Mouse (Mus musculus) forebrain, embryonic 10.5 days (tissue): ENCODE data around the gene Tgoln1. TPM values are rescaled to one million over a fixed set of nuclear protein-coding genes. Genes with fewer than 3 reads are reported as not detected.

Experiments used
- DNase-seq: peaks from one replicate; pipeline ENCODE4 v3.0.0-alpha.2; 2017; ENCODE audit warnings: low spot score; ENCODE audit errors: extremely low spot score
- H3K27ac ChIP-seq: fragments of 300-500 bp; sonication (generic); 2 replicates; pipeline ENCODE4 v1.5.1; 2016; ENCODE audit warnings: mild to moderate bottlenecking
- H3K27me3 ChIP-seq: fragments of 300-500 bp; sonication (generic); 2 replicates; pipeline ENCODE4 v1.6.1; 2016; ENCODE audit warnings: mild to moderate bottlenecking; ENCODE audit not compliant: poor library complexity, severe bottlenecking
- H3K36me3 ChIP-seq: fragments of 300-500 bp; sonication (generic); replicated peaks from 2 replicates; pipeline ENCODE4 v1.6.1; 2016; ENCODE audit warnings: mild to moderate bottlenecking, moderate library complexity
- H3K4me1 ChIP-seq: fragments of 300-500 bp; sonication (generic); 2 replicates; pipeline ENCODE4 v1.6.1; 2016
- H3K4me3 ChIP-seq: fragments of 300-500 bp; sonication (generic); 2 replicates; pipeline ENCODE4 v1.5.1; 2016; ENCODE audit warnings: mild to moderate bottlenecking, moderate library complexity
- H3K9me3 ChIP-seq: fragments of 300-500 bp; sonication (generic); 2 replicates; pipeline ENCODE4 v1.6.1; 2016; ENCODE audit warnings: mild to moderate bottlenecking, moderate library complexity
- WGBS: fragments of 180-500 bp; shearing (Covaris S2); methylation state at CpG from one replicate; pipeline ENCODE4 v1.1.7; 2016; 5-methylcytosine and 5-hydroxymethylcytosine counted together
- polyA plus RNA-seq: library from polyadenylated mRNA; unstranded; fragments of >200 nt; fragmentation: Nextera tagmentation; extraction: Ambion mirVana; gene quantifications from 2 replicates; pipeline ENCODE4 v1.2.1, GENCODE M21; 2016

Tgoln1 gene
- 28.6 and 28.7 TPM in 2 replicates for polyA plus RNA-seq

DNA sequence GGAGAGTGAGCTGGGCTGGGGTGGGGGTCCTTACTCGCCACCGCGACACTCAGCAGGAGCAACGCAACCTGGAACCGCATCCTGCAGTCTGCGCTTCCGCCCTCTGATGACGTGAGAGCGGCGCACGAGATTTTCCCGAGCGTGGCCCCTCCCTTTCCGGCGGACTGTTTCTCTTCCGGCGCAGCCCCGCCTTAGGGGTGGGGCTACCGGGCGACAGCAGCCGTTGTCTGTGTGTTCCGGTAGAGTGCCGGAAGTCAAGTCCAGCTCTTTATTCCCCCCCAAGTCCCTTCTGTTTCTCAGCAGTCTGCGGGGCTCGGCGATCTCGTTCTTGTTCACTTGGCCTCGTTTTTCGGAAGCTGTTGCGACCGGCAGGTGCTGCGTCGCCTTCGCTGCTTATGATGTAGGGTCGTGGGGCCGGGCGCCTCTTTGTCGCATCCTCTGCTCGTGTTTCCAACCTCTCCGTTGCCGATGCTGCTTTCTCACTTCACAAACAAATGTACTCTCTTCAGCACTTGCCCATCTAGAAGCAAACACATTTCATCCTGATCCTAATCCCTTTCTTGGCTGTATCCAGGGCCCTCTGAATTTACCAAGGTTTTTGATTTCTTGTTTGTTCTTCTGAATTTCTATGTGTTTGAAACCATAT is at the start of gene Tgoln1:
Gene Tgoln1, minus strand, starts transcription at position 358 of the 646 bp plus-strand sequence.
- Histone ChIP-seq H3K27me3 (no peaks in the 10 kb centered on the region), H3K4me3 (peak within 1 kb of the TSS; percentile 85), H3K4me1 (peaks cover 30% of the 10 kb centered on the region), H3K27ac (peak within 1 kb of the TSS; percentile 91), H3K9me3 (no peaks in the 10 kb centered on the region), H3K36me3 (peaks cover 21% of the 10 kb centered on the region)
- under 1% methylated on average over 41 of the region's 41 CpGs for WGBS
- DNase-seq: peak; percentile 93

DNA sequence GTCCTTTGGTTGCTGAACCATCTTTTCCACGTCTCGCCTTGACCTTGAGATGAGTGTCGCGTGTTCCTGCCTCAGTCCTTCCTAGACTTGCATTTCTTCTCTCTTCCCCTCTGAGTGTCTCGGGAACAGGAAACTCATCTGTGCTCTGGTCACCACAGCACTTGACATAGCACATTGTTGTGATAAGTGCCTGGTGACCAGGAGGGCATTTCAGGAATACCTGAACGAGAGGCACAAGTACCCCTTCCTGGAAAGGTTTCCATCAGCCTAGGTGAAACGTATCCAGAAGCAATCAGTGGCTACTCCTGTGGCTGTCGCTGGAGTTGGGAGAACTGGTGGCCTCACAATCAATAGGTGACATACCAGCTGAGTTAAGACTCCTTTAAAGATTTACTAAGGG is 47.5 kb upstream of the Tgoln1 start:
- no peak for DNase-seq
- no peak overlapping the region for H3K27ac ChIP-seq
- H3K36me3 ChIP-seq: 0 out of 2 replicates have a peak, but pooled peaks cover 4% of the 10 kb centered on the region
- H3K4me3 ChIP-seq: no peak overlapping the region
- 79% methylated on average over 8 of the region's 8 CpGs for WGBS
- no peaks in the 10 kb centered on the region for H3K27me3 ChIP-seq
- H3K9me3 ChIP-seq: no peaks in the 10 kb centered on the region
- peaks cover 55% of the 10 kb centered on the region for H3K4me1 ChIP-seq

DNA sequence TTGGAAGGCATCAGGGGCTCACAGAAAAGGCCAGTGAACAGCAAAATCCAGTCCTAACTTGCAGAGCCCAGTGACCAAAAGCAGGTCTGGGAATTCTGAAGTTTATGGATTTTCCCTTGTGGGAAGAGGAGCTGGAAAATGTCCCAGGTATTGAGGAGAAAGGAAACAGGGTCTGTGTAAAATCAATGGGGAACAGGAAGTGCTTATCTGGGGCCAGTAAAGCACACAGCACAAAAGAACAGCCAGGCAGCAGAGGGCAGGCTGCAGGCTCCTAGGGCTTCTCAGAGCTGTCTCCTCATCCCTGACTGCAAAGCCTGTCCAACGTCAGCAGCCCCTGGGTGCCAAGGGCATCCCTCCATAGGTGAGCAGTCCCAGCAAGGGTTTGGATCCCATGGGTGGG is 46.2 kb upstream of the Tgoln1 start:
- Histone ChIP-seq H3K4me3 (no peak overlapping the region), H3K27ac (0 out of 2 replicates have a peak overlapping the region, but pooled peaks have one; percentile 32)
- WGBS: 27% methylated on average over 1 of the region's 1 CpGs

DNA sequence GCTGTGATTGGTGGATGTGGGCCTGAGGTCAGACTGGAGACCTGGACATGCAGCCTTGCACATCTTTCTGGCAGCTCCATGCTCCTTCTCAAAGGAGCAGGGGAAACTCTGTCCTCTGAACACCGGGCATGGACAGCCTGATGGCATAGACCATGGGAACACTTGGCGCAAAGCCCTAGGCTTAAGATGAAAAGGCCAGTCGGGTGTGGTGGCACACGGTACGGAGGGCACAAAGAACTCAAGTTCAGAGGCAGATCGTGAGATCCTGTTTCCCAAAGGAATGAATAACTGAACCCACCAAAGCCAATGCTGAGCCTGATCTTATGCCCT is 43.6 kb upstream of the Tgoln1 start:
- no peak overlapping the region for H3K4me3 ChIP-seq
- peak overlapping the region; percentile 22; the same call in 1 of the 2 replicates for H3K27ac ChIP-seq
- H3K36me3 ChIP-seq: no peaks in the 10 kb centered on the region
- no peak for DNase-seq
- no peaks in the 10 kb centered on the region for H3K9me3 ChIP-seq
- peaks cover 56% of the 10 kb centered on the region for H3K4me1 ChIP-seq
- no peaks in the 10 kb centered on the region for H3K27me3 ChIP-seq
- 90% methylated on average over 6 of the region's 6 CpGs for WGBS

More for the DNA sequence above, 46.2 kb upstream of the Tgoln1 start:
- 0 out of 2 replicates have a peak, but pooled peaks cover 4% of the 10 kb centered on the region for H3K36me3 ChIP-seq
- H3K27me3 ChIP-seq: no peaks in the 10 kb centered on the region
- H3K9me3 ChIP-seq: no peaks in the 10 kb centered on the region
- H3K4me1 ChIP-seq: peaks cover 46% of the 10 kb centered on the region
- DNase-seq: no peak

DNA sequence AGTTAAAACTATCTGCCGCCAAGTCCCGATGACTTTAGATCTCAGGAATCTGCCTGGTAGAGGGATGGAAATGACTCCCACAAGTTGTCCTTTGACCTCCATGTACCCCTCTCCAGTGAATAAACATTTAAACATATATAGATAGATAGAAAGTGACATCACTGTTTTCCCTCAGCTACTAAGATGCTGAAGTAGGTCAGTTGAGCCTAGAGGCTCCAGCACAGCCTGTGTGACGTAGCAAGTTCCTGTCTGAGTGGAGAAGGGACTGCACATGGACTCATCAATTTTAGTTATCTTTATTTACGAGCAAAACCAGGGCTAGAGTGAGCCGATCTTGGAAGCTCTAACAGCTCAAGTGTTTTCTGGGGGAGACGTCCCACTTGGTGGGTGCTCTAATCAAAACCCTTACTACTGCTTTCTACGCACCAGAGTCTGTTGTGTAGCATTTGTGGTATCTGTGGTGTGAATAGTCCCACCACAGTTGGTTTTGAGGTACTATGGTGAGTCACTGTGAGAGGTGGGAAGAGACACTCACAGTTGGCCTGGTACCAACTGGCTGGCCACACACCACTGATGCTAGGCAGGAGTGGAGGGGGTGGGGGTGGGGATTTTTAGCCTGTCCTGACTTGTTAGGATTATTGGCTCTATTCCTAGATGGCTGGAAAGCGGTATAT is 43.1 kb upstream of the Tgoln1 start:
- DNase-seq: no peak
- whole genome bisulfite sequencing: 88% methylated on average over 8 of the region's 8 CpGs
- Histone ChIP-seq H3K27me3 (no peaks in the 10 kb centered on the region), H3K4me3 (no peak overlapping the region), H3K9me3 (no peaks in the 10 kb centered on the region), H3K36me3 (no peaks in the 10 kb centered on the region), H3K27ac (0 out of 2 replicates have a peak overlapping the region, but pooled peaks have one; percentile 22), H3K4me1 (peaks cover 61% of the 10 kb centered on the region)

DNA sequence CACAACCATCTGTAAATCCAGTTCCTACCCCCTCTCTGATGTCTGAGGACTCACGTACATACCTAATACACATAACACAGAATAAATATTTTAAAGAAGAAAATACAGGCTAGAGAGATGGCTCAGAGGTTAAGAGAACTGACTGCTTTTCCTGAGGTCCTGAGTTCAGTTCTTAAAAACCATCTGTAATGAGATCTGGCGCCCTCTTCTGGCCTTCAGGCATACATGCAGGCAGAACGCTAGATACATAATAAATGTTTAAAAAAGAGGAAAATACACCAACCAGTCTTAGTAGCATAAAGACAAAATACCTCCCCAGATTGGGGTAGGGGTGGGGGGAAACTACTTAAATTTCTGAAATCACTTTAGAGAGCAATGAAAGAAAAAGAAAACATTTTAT is 41.2 kb upstream of the Tgoln1 start:
- H3K9me3 ChIP-seq: no peaks in the 10 kb centered on the region
- DNase-seq: no peak
- H3K4me1 ChIP-seq: peaks cover 64% of the 10 kb centered on the region
- 58% methylated on average over 3 of the region's 3 CpGs for WGBS
- no peaks in the 10 kb centered on the region for H3K36me3 ChIP-seq
- H3K4me3 ChIP-seq: no peak overlapping the region
- H3K27me3 ChIP-seq: no peaks in the 10 kb centered on the region
- no peak overlapping the region for H3K27ac ChIP-seq

DNA sequence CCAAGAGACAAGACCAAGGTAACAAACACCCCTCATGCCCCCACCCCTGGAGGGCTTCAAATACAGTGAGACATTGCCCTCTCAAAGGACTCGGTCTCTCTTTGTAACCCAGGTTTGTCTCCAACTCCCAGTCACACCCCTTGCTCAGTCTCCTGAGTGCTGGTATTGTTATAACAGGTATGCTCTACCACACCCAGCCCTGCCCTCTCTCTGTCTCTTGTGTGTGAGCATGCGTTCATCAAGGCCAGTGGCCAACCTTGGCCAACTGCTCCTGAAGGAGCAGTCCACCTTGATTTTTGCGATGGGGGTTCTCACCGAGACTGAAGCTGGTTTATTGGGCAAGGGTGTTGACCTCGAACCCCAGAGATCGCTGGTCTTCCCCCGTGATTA is 39.2 kb upstream of the Tgoln1 start:
- H3K4me1 ChIP-seq: peaks cover 58% of the 10 kb centered on the region
- peak overlapping the region; percentile 80 for H3K27ac ChIP-seq
- no peak for DNase-seq

DNA sequence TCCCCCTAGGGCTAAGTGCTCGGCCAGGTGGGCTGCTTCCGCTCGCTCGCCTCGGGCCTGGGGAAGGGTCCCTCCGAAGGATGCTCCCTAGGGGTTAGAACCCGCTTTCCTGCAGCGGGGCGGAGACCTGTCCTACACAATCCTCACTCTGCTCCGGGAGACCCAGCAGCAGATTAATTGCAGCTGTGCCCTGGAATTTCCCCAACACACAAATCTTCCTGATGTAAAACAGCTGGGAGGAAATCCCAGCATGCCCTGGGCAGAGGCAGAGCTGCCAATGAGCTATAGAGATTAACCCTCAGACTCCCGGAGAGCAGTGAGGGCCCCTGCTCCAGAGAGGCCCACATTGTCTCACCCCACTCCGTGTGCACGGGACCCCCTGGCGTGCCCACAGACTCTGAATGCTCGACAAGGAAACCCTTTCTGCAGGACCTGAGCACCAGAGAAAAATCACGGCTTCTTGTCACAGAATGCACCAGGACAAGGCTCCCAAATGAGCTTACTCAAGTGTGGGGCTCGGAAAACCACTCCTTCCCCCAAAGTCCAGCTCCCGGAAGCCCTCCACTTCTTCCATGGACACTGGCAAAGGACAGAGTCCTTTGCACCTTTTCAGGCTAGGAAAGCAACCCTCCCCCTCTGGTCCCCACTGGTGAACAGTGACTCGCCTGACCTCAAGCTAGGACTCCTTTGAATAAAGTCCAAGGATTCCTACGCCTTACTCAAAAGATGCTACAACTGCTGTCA is 38.7 kb upstream of the Tgoln1 start:
- Histone ChIP-seq H3K4me1 (peaks cover 57% of the 10 kb centered on the region), H3K36me3 (no peaks in the 10 kb centered on the region), H3K9me3 (no peaks in the 10 kb centered on the region), H3K27me3 (no peaks in the 10 kb centered on the region), H3K27ac (peak overlapping the region; percentile 80), H3K4me3 (peak overlapping the region; percentile 36)
- 43% methylated on average over 20 of the region's 20 CpGs for WGBS
- DNase-seq: peak; percentile 65

More for the DNA sequence above, 39.2 kb upstream of the Tgoln1 start:
- no peaks in the 10 kb centered on the region for H3K36me3 ChIP-seq
- 85% methylated on average over 7 of the region's 7 CpGs for WGBS
- H3K9me3 ChIP-seq: no peaks in the 10 kb centered on the region
- peak overlapping the region; percentile 36; the same call in 1 of the 2 replicates for H3K4me3 ChIP-seq
- H3K27me3 ChIP-seq: no peaks in the 10 kb centered on the region

DNA sequence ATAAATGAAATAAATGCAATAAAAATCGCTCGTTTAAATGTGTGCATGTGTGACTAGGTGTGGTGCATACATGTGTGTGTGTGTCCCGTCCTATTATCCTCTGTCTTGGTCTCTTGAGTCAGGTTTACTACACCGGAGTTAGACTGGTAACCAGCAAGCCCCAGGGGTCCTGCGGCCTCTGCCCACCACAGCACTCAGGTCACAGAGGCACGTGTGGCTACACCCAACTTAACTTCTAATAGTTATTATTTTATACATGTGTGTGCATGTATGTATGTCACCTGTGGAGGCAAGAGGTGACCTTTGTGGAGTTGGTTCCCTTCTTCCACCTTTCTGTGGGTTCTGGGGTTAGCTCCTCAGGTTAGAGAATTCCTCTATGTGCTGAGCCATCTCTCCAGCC is 37.6 kb upstream of the Tgoln1 start:
- Histone ChIP-seq H3K9me3 (no peaks in the 10 kb centered on the region), H3K36me3 (no peaks in the 10 kb centered on the region; the same call in 1 of the 2 replicates), H3K27me3 (no peaks in the 10 kb centered on the region), H3K27ac (0 out of 2 replicates have a peak overlapping the region, but pooled peaks have one; percentile 1), H3K4me3 (no peak overlapping the region), H3K4me1 (peaks cover 51% of the 10 kb centered on the region)
- no peak for DNase-seq
- 89% methylated on average over 6 of the region's 6 CpGs for WGBS

DNA sequence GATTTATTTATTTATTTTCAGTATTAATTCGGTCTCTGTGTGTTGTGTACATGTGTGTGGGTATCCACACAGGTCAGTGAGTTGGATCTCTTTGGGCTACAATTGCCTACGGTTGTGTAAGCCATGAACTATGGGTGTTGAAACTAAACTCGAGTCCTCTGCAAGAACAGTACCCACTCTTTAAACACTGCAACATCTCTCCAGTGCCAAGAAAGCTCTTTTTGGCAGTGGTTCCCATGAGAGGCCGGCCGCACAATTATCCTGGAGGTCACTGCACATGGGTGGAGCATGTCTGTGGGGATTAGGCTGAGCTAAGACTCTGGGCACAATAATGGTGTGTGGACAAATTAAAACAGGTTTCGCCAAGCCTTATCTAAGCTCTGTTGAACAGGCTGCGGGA is 36.6 kb upstream of the Tgoln1 start:
- WGBS: 77% methylated on average over 7 of the region's 7 CpGs
- DNase-seq: no peak
- Histone ChIP-seq H3K36me3 (peaks cover 6% of the 10 kb centered on the region; the same call in 1 of the 2 replicates), H3K27ac (peak overlapping the region; percentile 66; the same call in 1 of the 2 replicates), H3K4me1 (peaks cover 61% of the 10 kb centered on the region), H3K4me3 (no peak overlapping the region), H3K27me3 (no peaks in the 10 kb centered on the region), H3K9me3 (no peaks in the 10 kb centered on the region)

DNA sequence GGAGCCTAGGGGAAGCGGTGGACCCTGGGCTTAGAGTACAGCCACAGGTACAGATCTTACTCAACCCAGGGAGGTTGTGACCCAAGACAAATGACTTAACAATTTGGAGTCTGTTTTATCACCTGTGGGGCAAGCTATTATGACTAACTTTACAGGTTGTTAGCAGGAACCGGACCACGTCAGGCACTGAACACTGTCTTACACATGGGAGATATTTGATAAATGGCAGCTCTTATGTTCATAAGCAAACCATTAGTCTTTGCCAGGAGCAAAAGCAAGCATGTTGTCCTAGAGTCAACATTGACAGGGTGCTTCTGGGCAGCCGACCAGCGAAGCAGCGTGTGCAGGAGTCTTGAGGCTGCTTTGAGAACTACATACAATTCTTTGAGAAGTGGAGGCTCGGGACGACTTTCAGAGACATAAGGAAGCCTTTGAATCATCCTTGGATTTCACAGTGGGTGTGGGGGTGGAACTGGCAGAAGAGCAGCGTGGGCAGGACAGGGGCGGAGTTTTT is 33.6 kb upstream of the Tgoln1 start:
- peaks cover 21% of the 10 kb centered on the region for H3K36me3 ChIP-seq
- H3K9me3 ChIP-seq: no peaks in the 10 kb centered on the region
- peaks cover 57% of the 10 kb centered on the region for H3K4me1 ChIP-seq
- whole genome bisulfite sequencing: 92% methylated on average over 10 of the region's 10 CpGs
- H3K27ac ChIP-seq: no peak overlapping the region
- no peak overlapping the region for H3K4me3 ChIP-seq
- H3K27me3 ChIP-seq: no peaks in the 10 kb centered on the region
- no peak for DNase-seq

DNA sequence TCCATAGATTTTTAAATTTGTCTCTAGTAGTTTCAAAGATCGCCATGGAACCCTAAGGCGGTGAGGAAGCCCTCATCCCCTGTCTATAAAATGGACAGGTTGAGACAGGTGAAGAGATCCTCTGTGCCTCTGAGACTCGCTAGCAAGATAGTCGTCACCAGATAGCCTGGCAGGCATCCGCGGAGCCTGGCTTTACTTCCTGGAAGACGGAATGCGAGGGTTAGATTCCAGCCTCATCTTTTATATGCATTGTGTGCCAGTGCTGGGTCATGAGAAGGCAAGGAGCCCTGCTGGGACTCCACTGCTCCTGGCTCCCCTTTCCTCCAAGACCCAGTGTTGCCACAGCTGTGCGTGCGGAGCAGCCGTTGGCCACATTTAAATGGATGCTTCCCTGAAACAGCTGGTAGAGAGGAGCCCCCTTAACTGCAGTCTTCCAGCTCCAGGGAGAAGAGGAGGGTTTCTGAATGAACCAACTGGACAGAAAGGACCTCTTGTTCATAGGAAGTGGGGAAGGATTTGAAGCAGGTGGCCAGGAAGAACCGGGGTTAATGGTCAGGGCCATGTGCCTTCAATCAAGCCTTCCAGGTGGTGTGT is 31.3 kb upstream of the Tgoln1 start:
- no peak overlapping the region for H3K4me3 ChIP-seq
- H3K27me3 ChIP-seq: 0 out of 2 replicates have a peak, but pooled peaks cover 4% of the 10 kb centered on the region
- H3K27ac ChIP-seq: peak overlapping the region; percentile 48
- peak; percentile 32 for DNase-seq
- H3K4me1 ChIP-seq: peaks cover 53% of the 10 kb centered on the region
- 70% methylated on average over 12 of the region's 12 CpGs for WGBS
- H3K36me3 ChIP-seq: peaks cover 21% of the 10 kb centered on the region
- no peaks in the 10 kb centered on the region for H3K9me3 ChIP-seq
